Mouse (Mus musculus) heart, embryonic 11.5 days (tissue): ENCODE measurements around the gene Cdkn3. TPM values are rescaled to one million over a fixed set of nuclear protein-coding genes. Genes with fewer than 3 reads are reported as not detected.

Experiments
- polyA plus RNA-seq: library from polyadenylated mRNA; unstranded; fragments of >200 nt; fragmentation: Nextera tagmentation; extraction: Ambion mirVana; gene quantifications from 2 replicates; pipeline ENCODE4 v1.2.1, GENCODE M21; 2014

Cdkn3 gene
- polyA plus RNA-seq, 1 experiment from 2014 or later: 59.4 TPM

Other genes with a start within 250 kb of the Cdkn3 start
- gene Cnih1, start 27.9 kb downstream of the Cdkn3 start, polyA plus RNA-seq: 188 and 201 TPM in 2 replicates
- gene Gmfb, start 61.7 kb downstream of the Cdkn3 start, polyA plus RNA-seq: 59.1 and 67.4 TPM in 2 replicates
- gene Cgrrf1, start 71.6 kb downstream of the Cdkn3 start, polyA plus RNA-seq: 26.9 and 29.0 TPM in 2 replicates
- gene Samd4, start 122.3 kb downstream of the Cdkn3 start, polyA plus RNA-seq: 8.9 and 13.1 TPM in 2 replicates